Mouse (Mus musculus) bone marrow macrophage, adult 2 months (primary cell): ENCODE results near the gene Rasl10a.

Experiments
- CTCF ChIP-seq: IDR thresholded peaks from 2 replicates; pipeline ENCODE4 v1.5.1; 2012; ENCODE audit warnings: low read depth, mild to moderate bottlenecking, low read length, moderate library complexity
- POLR2A ChIP-seq: IDR thresholded peaks from 2 replicates; pipeline ENCODE4 v1.6.1; 2012; ENCODE audit warnings: mild to moderate bottlenecking, low read depth, low read length, borderline replicate concordance

- TF ChIP-seq CTCF (no peak), POLR2A (no peak)
Observed at GRCm38 (mm10) chr11:5060756-5061412, 3.0 kb downstream of the Rasl10a start.
